Mouse (Mus musculus) MEL (cell line): ENCODE data around the gene Npat. TPM values are rescaled to one million over a fixed set of nuclear protein-coding genes. Genes with fewer than 3 reads are reported as not detected.

ENCODE experiments used
- DNase-seq: peaks from one replicate; pipeline ENCODE4 v3.0.0; 2011; ENCODE audit warnings: low read depth, low spot score
- H3K27ac ChIP-seq: 2 replicates; pipeline ENCODE4 v1.5.1; 2012; ENCODE audit warnings: low read depth, mild to moderate bottlenecking, control low read depth, low read length, moderate library complexity; ENCODE audit not compliant: control insufficient read depth
- H3K27me3 ChIP-seq, 2 experiments: fragments of 150-350 bp in 1 of 2; sonication (generic) in 1 of 2; 2 replicates each; pipeline ENCODE4 v1.6.1; 2012; ENCODE audit warnings: low read length in 2 of 2, mild to moderate bottlenecking in 2 of 2, improper control_type of control experiment in 1 of 2, moderate library complexity in 1 of 2; ENCODE audit not compliant: insufficient read depth in 2 of 2, control insufficient read depth in 1 of 2
- H3K36me3 ChIP-seq, 2 experiments: 2 replicates each; pipeline ENCODE4 v1.6.1; 2012 to 2014; ENCODE audit warnings: low read length in 2 of 2, improper control_type of control experiment in 1 of 2, inconsistent platforms in 1 of 2, mild to moderate bottlenecking in 1 of 2; ENCODE audit not compliant: insufficient read depth in 2 of 2, control insufficient read depth in 1 of 2
- H3K4me1 ChIP-seq, 2 experiments: fragments of 150-350 bp in 1 of 2; sonication (generic) in 1 of 2; 2 replicates each; pipeline ENCODE4 v1.6.1; 2012; ENCODE audit warnings: low read length in 2 of 2, improper control_type of control experiment in 1 of 2, mild to moderate bottlenecking in 1 of 2; ENCODE audit not compliant: insufficient read depth in 2 of 2, control insufficient read depth in 1 of 2
- H3K4me3 ChIP-seq, 2 experiments: fragments of 150-350 bp in 1 of 2; sonication (generic) in 1 of 2; 2 replicates each; pipeline ENCODE4 v1.5.1; 2012; ENCODE audit warnings: low read depth in 2 of 2, low read length in 2 of 2, mild to moderate bottlenecking in 2 of 2, moderate library complexity in 2 of 2, control low read depth in 1 of 2, improper control_type of control experiment in 1 of 2; ENCODE audit not compliant: control insufficient read depth in 1 of 2, insufficient read depth in 1 of 2
- H3K79me2 ChIP-seq: 2 replicates; pipeline ENCODE4 v1.6.1; 2012; ENCODE audit warnings: mild to moderate bottlenecking, low read length, moderate library complexity; ENCODE audit not compliant: control insufficient read depth, poor library complexity, insufficient read depth
- H3K9ac ChIP-seq: 2 replicates; pipeline ENCODE4 v1.6.1; 2012; ENCODE audit warnings: low read depth, mild to moderate bottlenecking, control low read depth, low read length, moderate library complexity; ENCODE audit not compliant: control insufficient read depth, poor library complexity, severe bottlenecking
- H3K9me3 ChIP-seq: fragments of 150-350 bp; sonication (generic); replicated peaks from 2 replicates; pipeline ENCODE4 v1.6.1; 2012; ENCODE audit warnings: mild to moderate bottlenecking, low read length, improper control_type of control experiment, moderate library complexity; ENCODE audit not compliant: insufficient read depth
- CHD1 ChIP-seq: IDR thresholded peaks from 2 replicates; pipeline ENCODE4 v1.6.1; 2012; ENCODE audit warnings: low read depth, mild to moderate bottlenecking, inconsistent platforms, low read length, improper control_type of control experiment
- CHD2 ChIP-seq: IDR thresholded peaks from 2 replicates; pipeline ENCODE4 v1.6.1; 2011; ENCODE audit warnings: low read length, improper control_type of control experiment
- E2F4 ChIP-seq: IDR thresholded peaks from 2 replicates; pipeline ENCODE4 v1.6.1; 2011; ENCODE audit warnings: low read depth, low read length, improper control_type of control experiment, borderline replicate concordance
- ELF1 ChIP-seq: IDR thresholded peaks from 2 replicates; pipeline ENCODE4 v1.6.1; 2014; ENCODE audit warnings: low read depth, mild to moderate bottlenecking, inconsistent platforms, low read length, improper control_type of control experiment, moderate library complexity
- ETS1 ChIP-seq: IDR thresholded peaks from 2 replicates; pipeline ENCODE4 v1.6.1; 2012; ENCODE audit warnings: low read depth, mild to moderate bottlenecking, inconsistent platforms, low read length, improper control_type of control experiment, moderate library complexity
- GABPA ChIP-seq: IDR thresholded peaks from 2 replicates; pipeline ENCODE4 v1.6.1; 2012; ENCODE audit warnings: low read depth, mild to moderate bottlenecking, inconsistent platforms, low read length, improper control_type of control experiment, moderate library complexity
- HCFC1 ChIP-seq: IDR thresholded peaks from 2 replicates; pipeline ENCODE4 v1.6.1; 2012; ENCODE audit warnings: low read depth, mild to moderate bottlenecking, inconsistent platforms, low read length, improper control_type of control experiment, moderate library complexity
- JUND ChIP-seq: IDR thresholded peaks from 2 replicates; pipeline ENCODE4 v1.6.1; 2011; ENCODE audit warnings: low read depth, mild to moderate bottlenecking, improper control_type of control experiment, low read length
- MAFK ChIP-seq: IDR thresholded peaks from 2 replicates; pipeline ENCODE4 v1.6.1; 2011; ENCODE audit warnings: low read depth, mild to moderate bottlenecking, low read length, improper control_type of control experiment, borderline replicate concordance
- MXI1 ChIP-seq: IDR thresholded peaks from 2 replicates; pipeline ENCODE4 v1.6.1; 2011; ENCODE audit warnings: mild to moderate bottlenecking, low read depth, low read length, improper control_type of control experiment
- NRF1 ChIP-seq: IDR thresholded peaks from 2 replicates; pipeline ENCODE4 v1.6.1; 2014; ENCODE audit warnings: low read depth, mild to moderate bottlenecking, inconsistent platforms, low read length, improper control_type of control experiment, moderate library complexity; ENCODE audit not compliant: poor library complexity, insufficient read depth, severe bottlenecking
- POLR2A ChIP-seq, 2 experiments: IDR thresholded peaks; 2 replicates each; pipeline ENCODE4 v1.6.1; 2011 to 2012; ENCODE audit warnings: low read length in 2 of 2, mild to moderate bottlenecking in 2 of 2, control low read depth in 1 of 2, improper control_type of control experiment in 1 of 2, low read depth in 1 of 2, moderate library complexity in 1 of 2; ENCODE audit not compliant: control insufficient read depth in 1 of 2, insufficient read depth in 1 of 2, poor library complexity in 1 of 2
- POLR2AphosphoS2 ChIP-seq: IDR thresholded peaks from 2 replicates; pipeline ENCODE4 v1.6.1; 2011; ENCODE audit warnings: low read length, improper control_type of control experiment
- POLR2AphosphoS5 ChIP-seq: IDR thresholded peaks from 2 replicates; pipeline ENCODE4 v1.6.1; 2012; ENCODE audit warnings: low read depth, borderline replicate concordance, mild to moderate bottlenecking, inconsistent platforms, low read length, moderate library complexity, mixed read lengths
- RCOR1 ChIP-seq: IDR thresholded peaks from 2 replicates; pipeline ENCODE4 v1.6.1; 2012; ENCODE audit warnings: low read depth, mild to moderate bottlenecking, inconsistent platforms, low read length, improper control_type of control experiment
- SIN3A ChIP-seq: IDR thresholded peaks from 2 replicates; pipeline ENCODE4 v1.6.1; 2012; ENCODE audit warnings: low read length, improper control_type of control experiment, inconsistent platforms
- SMC3 ChIP-seq: IDR thresholded peaks from 2 replicates; pipeline ENCODE4 v1.6.1; 2011; ENCODE audit warnings: low read depth, low read length, improper control_type of control experiment
- TBP ChIP-seq: IDR thresholded peaks from 2 replicates; pipeline ENCODE4 v1.8.0; 2011; ENCODE audit warnings: low read depth, low read length, improper control_type of control experiment
- USF1 ChIP-seq: IDR thresholded peaks from 2 replicates; pipeline ENCODE4 v1.6.1; 2014; ENCODE audit warnings: low read depth, mild to moderate bottlenecking, inconsistent platforms, low read length, improper control_type of control experiment, moderate library complexity
- USF2 ChIP-seq, 2 experiments: IDR thresholded peaks; 2 replicates each; pipeline ENCODE4 v1.6.1; 2011 to 2012; ENCODE audit warnings: improper control_type of control experiment in 2 of 2, low read length in 2 of 2, borderline replicate concordance in 1 of 2, inconsistent platforms in 1 of 2, low read depth in 1 of 2, mild to moderate bottlenecking in 1 of 2; ENCODE audit not compliant: insufficient read depth in 1 of 2
- ZC3H11A ChIP-seq: IDR thresholded peaks from 2 replicates; pipeline ENCODE4 v1.6.1; 2012; ENCODE audit warnings: low read depth, mild to moderate bottlenecking, inconsistent platforms, low read length, improper control_type of control experiment
- ZKSCAN1 ChIP-seq: IDR thresholded peaks from 2 replicates; pipeline ENCODE4 v1.6.1; 2012; ENCODE audit warnings: low read depth, mild to moderate bottlenecking, inconsistent platforms, low read length, improper control_type of control experiment, moderate library complexity
- ZMIZ1 ChIP-seq: IDR thresholded peaks from 2 replicates; pipeline ENCODE4 v1.6.1; 2012; ENCODE audit warnings: low read depth, mild to moderate bottlenecking, inconsistent platforms, low read length, improper control_type of control experiment, moderate library complexity
- ZNF384 ChIP-seq: IDR thresholded peaks from 2 replicates; pipeline ENCODE4 v1.6.1; 2012; ENCODE audit warnings: low read depth, mild to moderate bottlenecking, inconsistent platforms, low read length, improper control_type of control experiment
- polyA plus RNA-seq, 2 experiments: library from polyadenylated mRNA; stranded (reverse) in 1 of 2; unstranded in 1 of 2; fragments of >175 nt in 1 of 2; fragments of >200 nt in 1 of 2; gene quantifications; 2 replicates each; pipeline versions ENCODE4 v1.2.1 to v1.2.4; 2012; ENCODE audit warnings: low replicate concordance in 2 of 2, low read depth in 1 of 2; ENCODE audit not compliant: insufficient read length in 2 of 2, insufficient read depth in 1 of 2, missing spikeins in 1 of 2
- total RNA-seq: library from RNA; depleted of rRNA; stranded (reverse); fragments of 300-350 nt; gene quantifications from 2 replicates; pipeline ENCODE4 v1.2.3, GENCODE M21; 2012

Gene Npat
- total and polyA plus RNA-seq, 3 experiments = 12.5 to 16.4 TPM; not detected in 1

- H3K79me2 ChIP-seq = no peaks in the 10 kb centered on the region
- H3K9ac ChIP-seq = no peak overlapping the region
- peaks cover 5 to 6% of the 10 kb centered on the region in 2 experiments for H3K36me3 ChIP-seq
- DNase-seq = no peak
- no peak overlapping the region for H3K27ac ChIP-seq
- H3K9me3 ChIP-seq = no peaks in the 10 kb centered on the region
- H3K27me3 ChIP-seq = no peaks in the 10 kb centered on the region
- H3K4me1 ChIP-seq = peaks cover 3 to 6% of the 10 kb centered on the region in 2 experiments; a peak in 3 of 4 replicates
- no peak overlapping the region for H3K4me3 ChIP-seq
- TF ChIP-seq E2F4 (no peak), MXI1 (no peak), ETS1 (no peak), MAFK (no peak)
These were observed 61.8 kb downstream of the Npat start for GRCm38 (mm10) chr9:53598631-53599030.

- Histone ChIP-seq H3K4me1 (peaks cover 8 to 13% of the 10 kb centered on the region in 2 experiments; a peak in 3 of 4 replicates), H3K36me3 (peaks cover 2 to 11% of the 10 kb centered on the region in 2 experiments; a peak in 3 of 4 replicates)
- TF ChIP-seq TBP = no peak
- no peak for TF ChIP-seq ETS1
- TF ChIP-seq RCOR1 = no peak
- no peak for TF ChIP-seq NRF1
- no peak for TF ChIP-seq GABPA
- TF ChIP-seq USF1 = no peak
- no peak for TF ChIP-seq ZMIZ1
- TF ChIP-seq SMC3 = no peak
- no peak for TF ChIP-seq POLR2A (IDR thresholded peaks at IDR 0.05; ENCODE audit: control insufficient read depth in 1 of 2, insufficient read depth in 1 of 2, low read depth in 1 of 2, low read length in 2 of 2, poor library complexity in 1 of 2)
- no peak for TF ChIP-seq E2F4
These were observed 64.7 kb downstream of the Npat start for GRCm38 (mm10) chr9:53601541-53601940.

GRCm38 (mm10) chr9:53603384-53603783, 66.5 kb downstream of the Npat start:
- no peak overlapping the region for H3K4me3 ChIP-seq
- H3K9ac ChIP-seq = no peak overlapping the region; the same call in 1 of the 2 replicates
- peak; percentile 94 for DNase-seq
- H3K27me3 ChIP-seq = no peaks in the 10 kb centered on the region
- H3K79me2 ChIP-seq = peaks cover 1% of the 10 kb centered on the region; the same call in 1 of the 2 replicates
- peaks cover 2 to 11% of the 10 kb centered on the region in 2 experiments; a peak in 3 of 4 replicates for H3K36me3 ChIP-seq
- H3K4me1 ChIP-seq = peaks cover 8 to 13% of the 10 kb centered on the region in 2 experiments; a peak in 3 of 4 replicates
- peak overlapping the region; percentile 42; the same call in 1 of the 2 replicates for H3K27ac ChIP-seq
- H3K9me3 ChIP-seq = no peaks in the 10 kb centered on the region
- no peak for TF ChIP-seq POLR2A (IDR thresholded peaks at IDR 0.05; ENCODE audit: control insufficient read depth in 1 of 2, insufficient read depth in 1 of 2, low read depth in 1 of 2, low read length in 2 of 2, poor library complexity in 1 of 2)
- TF ChIP-seq ZKSCAN1 = no peak
- no peak for TF ChIP-seq CHD1
- TF ChIP-seq POLR2AphosphoS5 = no peak
- no peak for TF ChIP-seq USF1
- TF ChIP-seq ELF1 = peak; percentile 78
- TF ChIP-seq GABPA = no peak
- no peak for TF ChIP-seq ZC3H11A
- TF ChIP-seq NRF1 = no peak
- TF ChIP-seq POLR2AphosphoS2 = no peak
- TF ChIP-seq HCFC1 = 0 out of 2 replicates have a peak, but pooled peaks have one; percentile 23
- peak; percentile 90 for TF ChIP-seq JUND
- TF ChIP-seq SMC3 = no peak
- TF ChIP-seq SIN3A = peak; percentile 34; the same call in 1 of the 2 replicates
- TF ChIP-seq USF2 (IDR thresholded peaks at IDR 0.05; ENCODE audit: borderline replicate concordance in 1 of 2, insufficient read depth in 1 of 2, low read depth in 1 of 2, low read length in 2 of 2) = no peak
- TF ChIP-seq E2F4 = no peak
- no peak for TF ChIP-seq CHD2
- TF ChIP-seq ZNF384 = no peak

More at GRCm38 (mm10) chr9:53601541-53601940, 64.7 kb downstream of the Npat start:
- Histone ChIP-seq H3K79me2 (peaks cover 1% of the 10 kb centered on the region; the same call in 1 of the 2 replicates), H3K9me3 (no peaks in the 10 kb centered on the region), H3K9ac (no peak overlapping the region), H3K27ac (no peak overlapping the region), H3K4me3 (no peak overlapping the region), H3K27me3 (no peaks in the 10 kb centered on the region)
- DNase-seq = no peak
